Mouse (Mus musculus) urinary bladder, postnatal 14 days (tissue): Measurements from ENCODE around the gene Ankrd31.
"Not testable (repeated sequence)": the region's sequence is repeated elsewhere in the genome, so short reads cannot be mapped to it uniquely, and the experiment has no call there.

Experiments used
- DNase-seq: peaks from one replicate; pipeline ENCODE4 v3.0.0; 2021; ENCODE audit warnings: low spot score

Gene Ankrd31

DNA sequence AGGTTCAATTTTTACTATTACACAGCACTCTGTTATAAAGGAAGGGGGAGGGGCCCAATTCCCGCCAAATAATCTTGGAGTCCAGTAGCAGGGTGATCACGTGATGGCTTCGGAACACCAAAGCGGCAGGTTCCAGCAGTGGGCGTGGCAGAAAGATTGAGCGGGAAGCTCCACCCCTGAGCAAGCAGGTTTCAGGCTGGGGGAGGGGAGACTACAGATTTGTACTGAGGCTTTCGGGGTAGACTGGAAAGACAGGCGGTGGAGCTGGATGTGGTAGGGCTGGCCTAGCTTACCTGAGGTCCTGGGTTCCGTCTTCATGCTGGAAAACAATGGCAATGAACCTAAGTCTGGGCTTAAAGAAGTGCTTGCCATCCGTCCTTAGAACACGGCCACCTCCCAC, 193.4 kb downstream of the Ankrd31 start:
- not testable (repeated sequence) for DNase-seq

DNA sequence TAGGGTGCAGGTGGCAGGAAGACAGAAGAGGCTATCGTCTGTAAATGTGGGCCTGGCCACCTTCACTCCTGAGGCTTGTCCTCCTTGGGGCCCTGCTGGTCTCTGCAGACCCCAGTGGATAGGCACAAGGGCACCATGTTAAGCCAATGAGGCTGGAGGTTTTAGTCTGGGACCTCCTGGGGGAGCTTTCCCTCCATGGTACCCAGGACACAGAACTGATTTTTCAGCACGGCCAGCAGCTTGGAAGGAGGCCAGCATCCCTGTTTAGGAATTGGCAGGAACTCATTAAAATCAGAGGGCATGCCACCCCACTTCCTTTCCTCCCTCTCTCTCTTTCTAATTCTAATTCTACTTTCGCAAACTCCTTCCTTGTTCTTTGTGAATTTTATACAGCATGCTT, 195.5 kb downstream of the Ankrd31 start:
- DNase-seq = peak; percentile 32

DNA sequence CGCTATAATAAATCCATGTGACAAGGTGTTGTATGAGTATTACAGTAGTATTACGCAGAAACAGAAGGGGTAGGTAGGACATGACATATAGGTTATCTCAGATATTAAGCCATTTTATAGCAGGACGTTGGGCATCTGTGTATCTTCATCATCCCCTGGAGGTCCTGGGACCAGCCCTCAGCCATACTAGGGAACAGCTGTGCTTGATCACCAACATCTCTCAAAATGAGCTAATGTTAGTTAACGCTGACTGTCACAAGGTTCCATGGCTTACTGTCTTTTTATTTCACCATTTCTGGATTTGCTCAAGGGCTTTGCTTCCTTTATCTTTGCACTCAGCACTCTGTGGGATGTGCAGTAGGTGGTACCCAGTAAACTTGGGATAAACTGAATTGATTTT, 197.7 kb downstream of the Ankrd31 start:
- no peak for DNase-seq

DNA sequence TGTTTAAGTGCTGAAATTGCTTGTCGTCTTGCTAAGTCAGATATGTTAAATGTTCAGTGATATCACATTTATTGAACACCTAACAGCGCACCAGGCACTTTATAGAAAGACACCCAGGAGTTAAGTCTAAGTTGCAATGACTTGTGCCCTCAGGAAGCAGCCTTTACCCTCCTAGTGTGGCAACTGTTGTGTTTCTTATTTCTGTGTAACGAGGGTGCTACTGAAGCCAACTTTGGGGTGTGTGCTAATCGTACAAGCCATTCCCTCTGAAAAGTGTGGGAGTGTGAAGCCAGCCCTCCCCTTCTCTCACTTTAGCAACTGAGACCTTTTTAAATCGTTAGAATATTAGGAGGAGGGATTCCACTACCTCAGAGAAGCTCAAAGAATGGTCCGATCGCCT, 199.7 kb downstream of the Ankrd31 start:
- DNase-seq = no peak

DNA sequence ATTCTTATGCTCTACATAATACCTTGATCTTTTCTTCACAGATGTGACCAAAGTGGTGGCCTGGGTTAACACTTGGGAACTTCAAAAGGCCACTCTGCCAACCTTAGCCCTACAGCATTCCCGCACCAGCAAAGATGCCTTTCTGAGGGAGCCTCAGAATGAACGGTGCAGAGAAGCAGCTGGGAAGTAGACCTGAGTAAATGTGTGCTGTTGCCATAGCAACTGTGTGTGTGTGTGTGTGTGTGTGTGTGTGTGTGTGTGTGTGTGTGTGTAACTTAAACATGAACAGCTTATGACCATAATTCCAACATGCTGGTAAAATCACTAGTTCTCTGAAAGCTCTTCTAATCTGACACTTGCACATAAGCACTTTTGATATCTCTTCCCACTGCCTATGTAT, 203.8 kb downstream of the Ankrd31 start:
- no peak for DNase-seq

DNA sequence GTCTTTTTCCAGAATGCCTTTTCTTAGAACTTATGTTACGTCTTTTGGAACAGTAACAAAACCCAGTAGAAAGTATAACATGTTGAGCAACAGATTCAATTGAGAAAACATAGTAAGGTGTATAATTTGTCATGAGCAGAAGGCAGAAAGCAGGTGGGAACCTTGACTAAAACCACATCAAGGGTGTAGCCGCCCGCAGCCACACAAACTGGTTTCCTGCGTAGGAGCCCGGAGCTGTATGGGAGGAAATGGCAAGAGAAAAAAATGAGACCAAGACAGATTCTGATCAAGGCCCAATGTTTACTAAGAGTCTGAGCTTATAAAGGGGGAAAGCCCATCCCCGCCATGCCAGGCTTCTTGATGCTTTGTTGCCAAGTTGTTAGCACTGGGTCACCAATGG, 208.4 kb downstream of the Ankrd31 start:
- DNase-seq = peak; percentile 27
